Mouse (Mus musculus) olfactory bulb, adult 2 months (tissue): ENCODE results near the gene Pdzd4.

Experiments
- CTCF ChIP-seq: fragments of 200-500 bp; IDR thresholded peaks from 2 replicates; pipeline ENCODE4 v1.5.1; 2012; ENCODE audit warnings: low read depth, mild to moderate bottlenecking, low read length, moderate library complexity; ENCODE audit not compliant: insufficient read depth
- POLR2A ChIP-seq: fragments of 200-500 bp; IDR thresholded peaks from 2 replicates; pipeline ENCODE4 v1.6.1; 2012; ENCODE audit warnings: mild to moderate bottlenecking, low read depth, low read length, moderate library complexity; ENCODE audit not compliant: insufficient read depth

GRCm38 (mm10) chrX:73765311-73765710 is 59.5 kb downstream of the Pdzd4 start:
- TF ChIP-seq POLR2A (no peak), CTCF (no peak)
